Mouse (Mus musculus) stomach, postnatal 0 days (tissue): Measurements from ENCODE around the gene Itpk1.

Experiments
- CTCF ChIP-seq: IDR thresholded peaks from 2 replicates; pipeline ENCODE4 v1.5.1; 2016; ENCODE audit warnings: antibody characterized with exemption, low read depth, mild to moderate bottlenecking, moderate library complexity
- EP300 ChIP-seq: optimal IDR thresholded peaks from 2 replicates; pipeline ENCODE3; 2016; ENCODE audit warnings: antibody characterized with exemption

DNA sequence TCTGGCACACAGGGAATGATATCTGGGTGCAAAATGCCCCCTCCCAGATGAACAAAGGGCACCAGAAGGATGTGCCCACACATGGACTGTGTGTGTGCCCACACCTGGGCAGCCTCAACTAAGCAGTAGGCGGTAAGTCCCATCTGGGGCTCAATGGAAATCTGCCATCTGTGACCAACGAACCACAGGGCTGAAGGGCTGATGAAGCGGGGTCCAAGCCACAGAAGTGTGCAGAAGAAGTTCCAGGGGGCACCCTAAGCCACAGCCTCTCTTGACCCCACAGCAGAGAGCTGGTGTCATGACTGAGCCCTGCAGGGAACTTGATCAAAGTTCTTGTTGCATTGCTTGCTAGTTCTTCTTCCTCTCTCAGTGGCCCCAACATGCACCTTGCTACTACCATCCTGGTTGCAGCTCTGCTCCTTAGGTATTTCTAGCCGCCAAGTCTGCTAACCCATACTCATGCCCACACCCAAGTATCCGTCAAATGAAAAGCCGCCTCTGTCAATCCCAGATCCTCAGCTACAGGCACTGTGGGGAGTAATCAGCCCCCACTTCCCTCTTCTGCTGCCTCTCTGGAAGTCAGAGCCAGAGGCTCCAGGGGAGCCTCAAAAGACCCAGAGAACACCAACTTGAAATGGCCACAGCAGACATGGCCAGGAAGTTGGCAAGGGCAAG lies 58.7 kb downstream of the Itpk1 start:
- TF ChIP-seq CTCF = no peak
- no peak for TF ChIP-seq EP300
